Mouse (Mus musculus) adrenal gland, postnatal 10 days (tissue): ENCODE measurements around the gene Cdk16. TPM values are rescaled to one million over a fixed set of nuclear protein-coding genes. Genes with fewer than 3 reads are reported as not detected.

Experiments used
- total RNA-seq, 2 experiments: library from RNA; stranded (reverse); gene quantifications; 2 replicates each; pipeline ENCODE4 v1.2.3; 2021

The Cdk16 gene
- total RNA-seq, 2 experiments from 2014 or later = 145 to 183 TPM

Other genes starting within 250 kb of the Cdk16 start
- gene Rgn, start 138.2 kb upstream of the Cdk16 start, total RNA-seq = 10 to 100 TPM; 40.7 to 74.4 TPM
- gene Rbm10, start 70.5 kb upstream of the Cdk16 start, total RNA-seq = 10 to 100 TPM; 31.3 to 34.2 TPM
- 100 to 1,000 TPM; 446 to 511 TPM for gene Ndufb11, start 70.3 kb upstream of the Cdk16 start, total RNA-seq
- gene Uba1, start 29.6 kb upstream of the Cdk16 start, total RNA-seq = 100 to 1,000 TPM; 307 to 320 TPM
- gene Usp11, start 16.0 kb downstream of the Cdk16 start, total RNA-seq = 10 to 100 TPM; 18.9 to 28.3 TPM
- 100 to 1,000 TPM in 1 of 2 experiments, 10 to 100 TPM in 1; 85.2 to 118 TPM for gene Araf, start 109.9 kb downstream of the Cdk16 start, total RNA-seq
- gene Timp1, start 182.2 kb downstream of the Cdk16 start, total RNA-seq = 10 to 100 TPM; 21.8 to 23.3 TPM
- 10 to 100 TPM in 1 of 2 experiments, 1 to 10 TPM in 1; 6.4 to 12.3 TPM for gene Syn1, start 233.1 kb downstream of the Cdk16 start, total RNA-seq
- 10 to 100 TPM; 18.5 to 19.1 TPM for gene Cfp, start 243.6 kb downstream of the Cdk16 start, total RNA-seq